8 mouse cellular contexts compared by ENCODE assay signal in genomic region chr9:58541895-58542338, GRCm38 (mm10). TPM values are rescaled to one million over a fixed set of nuclear protein-coding genes. Genes with fewer than 3 reads are reported as not detected.
DNase-seq lines count a peak whose midpoint lies in the region; ATAC-seq lines count a peak whose summit lies in the region.

No protein-coding gene starts in this region.

- H3K36me3 ChIP-seq in forebrain, embryonic 14.5 days (ENCODE audit: control insufficient read depth, insufficient read depth, low read length) = peaks cover 16% of the 10 kb centered on the region
- peaks cover 10% of the 10 kb centered on the region for H3K36me3 ChIP-seq in heart, embryonic 16.5 days (ENCODE audit: control insufficient read depth, insufficient read depth)
- no peaks in the 10 kb centered on the region for H3K36me3 ChIP-seq in liver, embryonic 13.5 days
- peaks cover 16% of the 10 kb centered on the region for H3K36me3 ChIP-seq in neural tube, embryonic 12.5 days

- H3K27ac ChIP-seq in forebrain, embryonic 14.5 days (ENCODE audit: low read depth, low read length) = peak overlapping the region; percentile 54; the same call in 1 of the 2 replicates
- peak overlapping the region; percentile 82 for H3K27ac ChIP-seq in heart, embryonic 16.5 days (ENCODE audit: low read length)
- H3K27ac ChIP-seq in liver, embryonic 13.5 days = no peak overlapping the region
- peak overlapping the region; percentile 2; the same call in 1 of the 2 replicates for H3K27ac ChIP-seq in neural tube, embryonic 12.5 days

- peak; percentile 40; the same call in 1 of the 2 replicates for ATAC-seq in forebrain, embryonic 14.5 days
- ATAC-seq in heart, embryonic 16.5 days (replicated peaks; ENCODE audit: extremely low read depth, insufficient read depth, low FRiP score) = peak; percentile 82
- peak; percentile 57 for ATAC-seq in liver, embryonic 13.5 days (ENCODE audit: low read depth)
- ATAC-seq in neural tube, embryonic 12.5 days (ENCODE audit: low FRiP score, low read depth) = no peak

- H3K4me3 ChIP-seq in forebrain, embryonic 14.5 days (ENCODE audit: low read depth, low read length) = no peak overlapping the region
- H3K4me3 ChIP-seq in heart, embryonic 16.5 days (ENCODE audit: low read length) = no peak overlapping the region
- H3K4me3 ChIP-seq in liver, embryonic 13.5 days (replicated peaks) = no peak overlapping the region
- H3K4me3 ChIP-seq in neural tube, embryonic 12.5 days = no peak overlapping the region

- peaks cover 5% of the 10 kb centered on the region; the same call in 1 of the 2 replicates for H3K4me1 ChIP-seq in forebrain, embryonic 14.5 days (ENCODE audit: control insufficient read depth, insufficient read depth, low read length)
- peaks cover 11% of the 10 kb centered on the region for H3K4me1 ChIP-seq in heart, embryonic 16.5 days (ENCODE audit: control insufficient read depth, insufficient read depth, low read length)
- H3K4me1 ChIP-seq in liver, embryonic 13.5 days (replicated peaks) = peaks cover 22% of the 10 kb centered on the region
- peaks cover 8% of the 10 kb centered on the region for H3K4me1 ChIP-seq in neural tube, embryonic 12.5 days

- H3K27me3 ChIP-seq in forebrain, embryonic 14.5 days (replicated peaks; ENCODE audit: control insufficient read depth, insufficient read depth, low read length) = no peaks in the 10 kb centered on the region
- no peaks in the 10 kb centered on the region for H3K27me3 ChIP-seq in heart, embryonic 16.5 days (ENCODE audit: control insufficient read depth, insufficient read depth, low read length)
- no peaks in the 10 kb centered on the region; the same call in 1 of the 2 replicates for H3K27me3 ChIP-seq in liver, embryonic 13.5 days
- H3K27me3 ChIP-seq in neural tube, embryonic 12.5 days (replicated peaks) = no peaks in the 10 kb centered on the region

- no peak overlapping the region for H3K4me2 ChIP-seq in forebrain, embryonic 14.5 days (ENCODE audit: low read length)
- peak overlapping the region; percentile 17; the same call in 1 of the 2 replicates for H3K4me2 ChIP-seq in heart, embryonic 16.5 days (ENCODE audit: low read depth, low read length)
- H3K4me2 ChIP-seq in liver, embryonic 13.5 days = no peak overlapping the region
- H3K4me2 ChIP-seq in neural tube, embryonic 12.5 days (replicated peaks) = no peak overlapping the region

- H3K9me3 ChIP-seq in forebrain, embryonic 14.5 days (replicated peaks; ENCODE audit: control insufficient read depth, low read length) = no peaks in the 10 kb centered on the region
- no peaks in the 10 kb centered on the region for H3K9me3 ChIP-seq in heart, embryonic 16.5 days (replicated peaks; ENCODE audit: control insufficient read depth, low read length)
- no peaks in the 10 kb centered on the region for H3K9me3 ChIP-seq in liver, embryonic 13.5 days (replicated peaks)
- H3K9me3 ChIP-seq in neural tube, embryonic 12.5 days = no peaks in the 10 kb centered on the region

- 48% methylated on average over 6 of the region's 6 CpGs for WGBS in forebrain, embryonic 14.5 days
- WGBS in heart, embryonic 16.5 days = 15% methylated on average over 6 of the region's 6 CpGs
- 24% methylated on average over 6 of the region's 6 CpGs for WGBS in liver, embryonic 13.5 days (ENCODE audit: insufficient replicate concordance)
- WGBS in neural tube, embryonic 12.5 days = 71% methylated on average over 6 of the region's 6 CpGs

- peak; percentile 84 for DNase-seq in 3T3-L1 (ENCODE audit: low read depth, low spot score)
- DNase-seq in adrenal gland, adult 2 months = peak; percentile 89
- peak; percentile 89 for DNase-seq in forebrain, embryonic 14.5 days (ENCODE audit: low spot score)
- DNase-seq in kidney, postnatal 25 days = peak; percentile 90 to 92
- DNase-seq in liver, embryonic 13.5 days = peak; percentile 37
- peak; percentile 88 for DNase-seq in thymus, postnatal 0 days (ENCODE audit: low spot score)

- peak overlapping the region; percentile 29; the same call in 1 of the 2 replicates for H3K9ac ChIP-seq in forebrain, embryonic 14.5 days (ENCODE audit: low read length)
- peak overlapping the region; percentile 34; the same call in 1 of the 2 replicates for H3K9ac ChIP-seq in heart, embryonic 16.5 days (ENCODE audit: low read length)
- no peak overlapping the region for H3K9ac ChIP-seq in liver, embryonic 13.5 days
- 0 out of 2 replicates have a peak overlapping the region, but pooled peaks have one; percentile 26 for H3K9ac ChIP-seq in neural tube, embryonic 12.5 days

RNA-seq across cellular contexts. Expression of gene Cd276, which starts 13.3 kb away (rescaled TPM):
- total RNA-seq in adrenal gland, adult 2 months (2021) = 10 to 100 TPM; 11.0 to 12.3 TPM
- polyA plus RNA-seq in adrenal gland, adult 2 months (2012; rRNA removed) = 7.2 and 9.5 TPM in 2 replicates
- polyA plus RNA-seq in forebrain, embryonic 14.5 days (2014; fragmentation: Nextera tagmentation; extraction: Ambion mirVana) = 24.6 and 28.8 TPM in 2 replicates
- 24.1 and 24.5 TPM in 2 replicates for polyA plus RNA-seq in heart, embryonic 16.5 days (2015; fragmentation: Nextera tagmentation; extraction: Ambion mirVana)
- 1.9 and 2.3 TPM in 2 replicates for polyA plus RNA-seq in liver, embryonic 13.5 days (2015; fragmentation: Nextera tagmentation; extraction: Ambion mirVana)
- polyA plus RNA-seq in neural tube, embryonic 12.5 days (2016; fragmentation: Nextera tagmentation; extraction: Ambion mirVana) = 39.4 and 42.2 TPM in 2 replicates
- polyA plus RNA-seq in thymus, postnatal 0 days (2015; fragmentation: Nextera tagmentation; extraction: Ambion mirVana) = 2.6 and 2.9 TPM in 2 replicates

RNA-seq across cellular contexts. Expression of gene Nptn, which starts 40.1 kb away (rescaled TPM):
- 100 to 1,000 TPM; 200 to 247 TPM for total RNA-seq in adrenal gland, adult 2 months (2021)
- 204 and 227 TPM in 2 replicates for polyA plus RNA-seq in adrenal gland, adult 2 months (2012; rRNA removed)
- polyA plus RNA-seq in forebrain, embryonic 14.5 days (2014; fragmentation: Nextera tagmentation; extraction: Ambion mirVana) = 144 and 158 TPM in 2 replicates
- polyA plus RNA-seq in heart, embryonic 16.5 days (2015; fragmentation: Nextera tagmentation; extraction: Ambion mirVana) = 110 and 124 TPM in 2 replicates
- 98.0 and 104 TPM in 2 replicates for polyA plus RNA-seq in liver, embryonic 13.5 days (2015; fragmentation: Nextera tagmentation; extraction: Ambion mirVana)
- polyA plus RNA-seq in neural tube, embryonic 12.5 days (2016; fragmentation: Nextera tagmentation; extraction: Ambion mirVana) = 86.5 and 91.0 TPM in 2 replicates
- polyA plus RNA-seq in thymus, postnatal 0 days (2015; fragmentation: Nextera tagmentation; extraction: Ambion mirVana) = 88.2 and 96.4 TPM in 2 replicates

RNA-seq across cellular contexts. Expression of gene Insyn1, which starts 53.5 kb away (rescaled TPM):
- total RNA-seq in adrenal gland, adult 2 months (2021) = 10 to 100 TPM in 1 of 2 experiments, 1 to 10 TPM in 1; 8.2 to 11.9 TPM
- polyA plus RNA-seq in adrenal gland, adult 2 months (2012; rRNA removed) = 9.2 and 12.7 TPM in 2 replicates
- 8.0 and 8.1 TPM in 2 replicates for polyA plus RNA-seq in forebrain, embryonic 14.5 days (2014; fragmentation: Nextera tagmentation; extraction: Ambion mirVana)
- polyA plus RNA-seq in heart, embryonic 16.5 days (2015; fragmentation: Nextera tagmentation; extraction: Ambion mirVana) = 0.54 and 0.66 TPM in 2 replicates
- polyA plus RNA-seq in liver, embryonic 13.5 days (2015; fragmentation: Nextera tagmentation; extraction: Ambion mirVana) = 0.10 TPM in 1 of 2 replicates, not detected in the other
- polyA plus RNA-seq in neural tube, embryonic 12.5 days (2016; fragmentation: Nextera tagmentation; extraction: Ambion mirVana) = 6.8 and 7.9 TPM in 2 replicates
- 0.60 and 0.64 TPM in 2 replicates for polyA plus RNA-seq in thymus, postnatal 0 days (2015; fragmentation: Nextera tagmentation; extraction: Ambion mirVana)

Comparison
In these comparisons a context has a peak if more than half of its experiments do, and no peak if none do; other contexts are left out.
1. DNase-seq: peak in every context shown above with its lines; median percentile 91 in kidney, postnatal 25 days; 89 in adrenal gland, adult 2 months; 89 in forebrain, embryonic 14.5 days; 88 in thymus, postnatal 0 days; 84 in 3T3-L1; 37 in liver, embryonic 13.5 days.